Mouse (Mus musculus) midbrain, embryonic 16.5 days (tissue): ENCODE results near the gene Tgif1. TPM values are rescaled to one million over a fixed set of nuclear protein-coding genes. Genes with fewer than 3 reads are reported as not detected.

Source experiments
- ATAC-seq: fragments of 200-750 bp; cut with Nextera tagmentation; 2 replicates; pipeline ENCODE4 v1.8.0; 2017; ENCODE audit warnings: moderate TSS enrichment
- H3K27ac ChIP-seq: fragments of 300-500 bp; sonication (generic); 2 replicates; pipeline ENCODE4 v1.5.1; 2014; ENCODE audit warnings: mild to moderate bottlenecking, low read length, mixed read lengths
- H3K27me3 ChIP-seq: fragments of 300-500 bp; sonication (generic); 2 replicates; pipeline ENCODE4 v1.6.1; 2014; ENCODE audit warnings: low read depth, low read length, mixed read lengths; ENCODE audit not compliant: control insufficient read depth, insufficient read depth
- H3K36me3 ChIP-seq: fragments of 300-500 bp; sonication (generic); 2 replicates; pipeline ENCODE4 v1.6.1; 2014; ENCODE audit warnings: mild to moderate bottlenecking, low read length, moderate library complexity, mixed read lengths; ENCODE audit not compliant: control insufficient read depth, insufficient read depth
- H3K4me1 ChIP-seq: fragments of 300-500 bp; sonication (generic); 2 replicates; pipeline ENCODE4 v1.6.1; 2014; ENCODE audit warnings: mild to moderate bottlenecking, low read length, mixed read lengths; ENCODE audit not compliant: control insufficient read depth, insufficient read depth
- H3K4me2 ChIP-seq: fragments of 300-500 bp; sonication (generic); 2 replicates; pipeline ENCODE4 v1.6.1; 2014; ENCODE audit warnings: mild to moderate bottlenecking, low read length, mixed read lengths
- H3K4me3 ChIP-seq: fragments of 300-500 bp; sonication (generic); 2 replicates; pipeline ENCODE4 v1.5.1; 2014; ENCODE audit warnings: low read depth, mild to moderate bottlenecking, low read length, moderate library complexity, mixed read lengths
- H3K9ac ChIP-seq: fragments of 300-500 bp; sonication (generic); 2 replicates; pipeline ENCODE4 v1.6.1; 2014; ENCODE audit warnings: low read depth, low read length, mixed read lengths
- H3K9me3 ChIP-seq: fragments of 300-500 bp; sonication (generic); replicated peaks from 2 replicates; pipeline ENCODE4 v1.6.1; 2014; ENCODE audit warnings: mild to moderate bottlenecking, low read length, mixed read lengths; ENCODE audit not compliant: control insufficient read depth, poor library complexity, severe bottlenecking
- WGBS: fragments of 180-500 bp; shearing (Covaris S2); extraction: QIAGEN DNeasy Blood & Tissue Kit; methylation state at CpG from one replicate; pipeline ENCODE4 v1.1.7; 2014; 5-methylcytosine and 5-hydroxymethylcytosine counted together
- polyA plus RNA-seq: library from polyadenylated mRNA; unstranded; fragments of >200 nt; fragmentation: Nextera tagmentation; extraction: Ambion mirVana; gene quantifications from 2 replicates; pipeline ENCODE4 v1.2.1, GENCODE M21; 2015

The Tgif1 gene
- polyA plus RNA-seq, 1 experiment from 2014 or later = 8.2 TPM

- no peak overlapping the region for H3K4me3 ChIP-seq
- H3K27ac ChIP-seq = no peak overlapping the region
- H3K9me3 ChIP-seq = no peaks in the 10 kb centered on the region
- peaks cover 4% of the 10 kb centered on the region; the same call in 1 of the 2 replicates for H3K27me3 ChIP-seq
- H3K36me3 ChIP-seq = no peaks in the 10 kb centered on the region
- H3K4me2 ChIP-seq = no peak overlapping the region
- H3K9ac ChIP-seq = no peak overlapping the region
- no peak for ATAC-seq
- no peaks in the 10 kb centered on the region for H3K4me1 ChIP-seq
- 35% methylated on average over 14 of the region's 14 CpGs for WGBS
Measured at GRCm38 (mm10) chr17:70808837-70809236, 44.5 kb downstream of the Tgif1 start.

- H3K27me3 ChIP-seq = peaks cover 4% of the 10 kb centered on the region; the same call in 1 of the 2 replicates
Measured at GRCm38 (mm10) chr17:70807885-70808284, 45.5 kb downstream of the Tgif1 start.

GRCm38 (mm10) chr17:70806600-70806999 lies 46.7 kb downstream of the Tgif1 start:
- H3K27me3 ChIP-seq = peaks cover 4% of the 10 kb centered on the region; the same call in 1 of the 2 replicates
- H3K4me1 ChIP-seq = no peaks in the 10 kb centered on the region
- no peak overlapping the region for H3K4me2 ChIP-seq
- no peak for ATAC-seq
- 88% methylated on average over 2 of the region's 2 CpGs for WGBS
- no peak overlapping the region for H3K4me3 ChIP-seq
- no peaks in the 10 kb centered on the region for H3K9me3 ChIP-seq
- H3K27ac ChIP-seq = no peak overlapping the region
- no peaks in the 10 kb centered on the region for H3K36me3 ChIP-seq
- no peak overlapping the region for H3K9ac ChIP-seq

More at GRCm38 (mm10) chr17:70807885-70808284, 45.5 kb downstream of the Tgif1 start:
- no peaks in the 10 kb centered on the region for H3K9me3 ChIP-seq
- no peak for ATAC-seq
- no peaks in the 10 kb centered on the region for H3K36me3 ChIP-seq
- no peaks in the 10 kb centered on the region for H3K4me1 ChIP-seq
- H3K4me3 ChIP-seq = no peak overlapping the region
- no peak overlapping the region for H3K27ac ChIP-seq
- no peak overlapping the region for H3K9ac ChIP-seq
- 94% methylated on average over 1 of the region's 1 CpGs for WGBS
- no peak overlapping the region for H3K4me2 ChIP-seq

- Histone ChIP-seq H3K27me3 (peaks cover 4% of the 10 kb centered on the region; the same call in 1 of the 2 replicates), H3K9ac (no peak overlapping the region), H3K4me3 (no peak overlapping the region), H3K4me1 (no peaks in the 10 kb centered on the region), H3K9me3 (no peaks in the 10 kb centered on the region), H3K4me2 (no peak overlapping the region), H3K36me3 (no peaks in the 10 kb centered on the region), H3K27ac (no peak overlapping the region)
- 98% methylated on average over 9 of the region's 9 CpGs for WGBS
- no peak for ATAC-seq
Measured at GRCm38 (mm10) chr17:70805866-70806265, 47.5 kb downstream of the Tgif1 start.

GRCm38 (mm10) chr17:70802022-70802421 lies 51.3 kb downstream of the Tgif1 start:
- no peaks in the 10 kb centered on the region for H3K36me3 ChIP-seq
- ATAC-seq = no peak
- no peaks in the 10 kb centered on the region for H3K4me1 ChIP-seq
- no peaks in the 10 kb centered on the region for H3K27me3 ChIP-seq
- H3K9me3 ChIP-seq = no peaks in the 10 kb centered on the region
- H3K9ac ChIP-seq = no peak overlapping the region
- WGBS = 75% methylated on average over 14 of the region's 14 CpGs
- no peak overlapping the region for H3K4me2 ChIP-seq
- H3K27ac ChIP-seq = no peak overlapping the region
- H3K4me3 ChIP-seq = no peak overlapping the region

GRCm38 (mm10) chr17:70799266-70799665 lies 54.1 kb downstream of the Tgif1 start:
- peaks cover 2% of the 10 kb centered on the region; the same call in 1 of the 2 replicates for H3K4me1 ChIP-seq
- no peaks in the 10 kb centered on the region for H3K9me3 ChIP-seq
- H3K4me3 ChIP-seq = no peak overlapping the region
- H3K27me3 ChIP-seq = no peaks in the 10 kb centered on the region
- no peak for ATAC-seq
- no peak overlapping the region for H3K27ac ChIP-seq
- 77% methylated on average over 4 of the region's 4 CpGs for WGBS
- no peak overlapping the region for H3K9ac ChIP-seq
- no peaks in the 10 kb centered on the region for H3K36me3 ChIP-seq
- H3K4me2 ChIP-seq = no peak overlapping the region

- H3K27me3 ChIP-seq = no peaks in the 10 kb centered on the region
- peaks cover 5% of the 10 kb centered on the region; the same call in 1 of the 2 replicates for H3K4me1 ChIP-seq
- no peak for ATAC-seq
- H3K4me2 ChIP-seq = no peak overlapping the region
- H3K4me3 ChIP-seq = no peak overlapping the region
- no peak overlapping the region for H3K27ac ChIP-seq
- 85% methylated on average over 1 of the region's 1 CpGs for WGBS
- H3K9me3 ChIP-seq = no peaks in the 10 kb centered on the region
- no peaks in the 10 kb centered on the region for H3K36me3 ChIP-seq
- H3K9ac ChIP-seq = no peak overlapping the region
Measured at GRCm38 (mm10) chr17:70797773-70798045, 55.6 kb downstream of the Tgif1 start.

- no peak for ATAC-seq
- H3K4me1 ChIP-seq = peaks cover 5% of the 10 kb centered on the region; the same call in 1 of the 2 replicates
- H3K9me3 ChIP-seq = no peaks in the 10 kb centered on the region
- no peaks in the 10 kb centered on the region for H3K36me3 ChIP-seq
- H3K4me3 ChIP-seq = no peak overlapping the region
- no peaks in the 10 kb centered on the region for H3K27me3 ChIP-seq
- 85% methylated on average over 8 of the region's 8 CpGs for WGBS
- no peak overlapping the region for H3K4me2 ChIP-seq
- H3K27ac ChIP-seq = no peak overlapping the region
- no peak overlapping the region for H3K9ac ChIP-seq
Measured at GRCm38 (mm10) chr17:70796940-70797772, 56.2 kb downstream of the Tgif1 start.

GRCm38 (mm10) chr17:70795196-70795595 lies 58.1 kb downstream of the Tgif1 start:
- 76% methylated on average over 4 of the region's 4 CpGs for WGBS
- Histone ChIP-seq H3K4me2 (no peak overlapping the region), H3K4me3 (no peak overlapping the region), H3K9ac (no peak overlapping the region), H3K36me3 (no peaks in the 10 kb centered on the region), H3K27me3 (no peaks in the 10 kb centered on the region), H3K27ac (no peak overlapping the region), H3K4me1 (peaks cover 5% of the 10 kb centered on the region; the same call in 1 of the 2 replicates), H3K9me3 (no peaks in the 10 kb centered on the region)
- ATAC-seq = no peak
